Mouse (Mus musculus) kidney, embryonic 15.5 days (tissue): ENCODE data around the gene Samt4. TPM values are rescaled to one million over a fixed set of nuclear protein-coding genes. Genes with fewer than 3 reads are reported as not detected.
"Not testable (repeated sequence)": the region's sequence is repeated elsewhere in the genome, so short reads cannot be mapped to it uniquely, and the experiment has no call there.

Experiments
- ATAC-seq: fragments of 200-750 bp; cut with Nextera tagmentation; replicated peaks from 2 replicates; pipeline ENCODE4 v1.8.0; 2017; ENCODE audit warnings: moderate TSS enrichment; ENCODE audit not compliant: low FRiP score
- H3K27ac ChIP-seq: fragments of 300-500 bp; sonication (generic); 2 replicates; pipeline ENCODE4 v1.5.1; 2015; ENCODE audit warnings: mild to moderate bottlenecking, inconsistent platforms
- H3K27me3 ChIP-seq: fragments of 300-500 bp; sonication (generic); 2 replicates; pipeline ENCODE4 v1.6.1; 2015; ENCODE audit warnings: inconsistent platforms
- H3K36me3 ChIP-seq: fragments of 300-500 bp; sonication (generic); 2 replicates; pipeline ENCODE4 v1.6.1; 2015; ENCODE audit warnings: inconsistent platforms
- H3K4me1 ChIP-seq: fragments of 300-500 bp; sonication (generic); 2 replicates; pipeline ENCODE4 v1.6.1; 2015; ENCODE audit warnings: inconsistent platforms
- H3K4me2 ChIP-seq: fragments of 300-500 bp; sonication (generic); 2 replicates; pipeline ENCODE4 v1.6.1; 2015; ENCODE audit warnings: moderate library complexity, mild to moderate bottlenecking, inconsistent platforms
- H3K4me3 ChIP-seq: fragments of 300-500 bp; sonication (generic); replicated peaks from 2 replicates; pipeline ENCODE4 v1.5.1; 2015; ENCODE audit warnings: mild to moderate bottlenecking, inconsistent platforms
- H3K9ac ChIP-seq: fragments of 300-500 bp; sonication (generic); 2 replicates; pipeline ENCODE4 v1.6.1; 2015; ENCODE audit warnings: mild to moderate bottlenecking, inconsistent platforms
- H3K9me3 ChIP-seq: fragments of 300-500 bp; sonication (generic); replicated peaks from 2 replicates; pipeline ENCODE4 v1.6.1; 2016; ENCODE audit warnings: inconsistent platforms
- WGBS: fragments of 180-500 bp; shearing (Covaris S2); methylation state at CpG from one replicate; pipeline ENCODE4 v1.1.7; 2015; ENCODE audit warnings: mixed read lengths; 5-methylcytosine and 5-hydroxymethylcytosine counted together
- polyA plus RNA-seq: library from polyadenylated mRNA; unstranded; fragments of >200 nt; fragmentation: Nextera tagmentation; extraction: Ambion mirVana; gene quantifications from 2 replicates; pipeline ENCODE4 v1.2.1, GENCODE M21; 2015

Samt4 gene
- not detected in 2 replicates for polyA plus RNA-seq

DNA sequence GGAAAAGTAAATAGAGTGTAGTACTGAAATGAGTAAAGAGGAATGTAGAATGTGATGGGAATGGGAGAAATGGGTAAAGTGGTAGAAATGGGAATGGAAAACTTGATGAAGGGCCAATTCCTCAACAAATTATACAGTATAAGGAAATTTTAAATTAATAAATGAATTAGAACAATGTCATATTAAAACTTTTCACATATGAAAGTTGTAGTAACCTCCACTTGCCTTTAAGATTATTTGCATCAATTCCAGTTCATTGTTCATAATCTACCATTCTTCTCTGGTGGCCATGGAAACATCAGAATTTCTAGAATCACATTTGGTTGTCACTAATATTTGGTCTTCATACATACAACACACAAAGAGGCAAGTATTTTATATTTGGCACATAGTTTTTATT lies at the start of gene Samt4:
Gene Samt4 (plus strand): TSS at position 301 of the 400 bp plus-strand sequence.
- Histone ChIP-seq H3K9ac (no peak within 1 kb of the TSS), H3K27ac (no peak within 1 kb of the TSS), H3K4me3 (no peak within 1 kb of the TSS), H3K27me3 (no peaks in the 10 kb centered on the region), H3K9me3 (no peaks in the 10 kb centered on the region), H3K36me3 (no peaks in the 10 kb centered on the region), H3K4me2 (no peak within 1 kb of the TSS), H3K4me1 (no peaks in the 10 kb centered on the region)
- no peak for ATAC-seq

- not testable (repeated sequence) for H3K27me3 ChIP-seq
Measured at GRCm38 (mm10) chrX:154443696-154444095, 38.1 kb upstream of the Samt4 start.

GRCm38 (mm10) chrX:154468386-154468785 lies 13.4 kb upstream of the Samt4 start:
- WGBS = 69% methylated on average over 3 of the region's 3 CpGs
- H3K27ac ChIP-seq, H3K27me3 ChIP-seq, ATAC-seq, H3K4me3 ChIP-seq, H3K9me3 ChIP-seq, H3K9ac ChIP-seq, H3K36me3 ChIP-seq, H3K4me2 ChIP-seq, H3K4me1 ChIP-seq: not testable (repeated sequence)

More at GRCm38 (mm10) chrX:154443696-154444095, 38.1 kb upstream of the Samt4 start:
- not testable (repeated sequence) for H3K9ac ChIP-seq, H3K4me2 ChIP-seq, ATAC-seq, H3K36me3 ChIP-seq, H3K27ac ChIP-seq, H3K4me3 ChIP-seq, H3K4me1 ChIP-seq
- peaks cover 15% of the 10 kb centered on the region for H3K9me3 ChIP-seq

Other genes with a start within 250 kb of the Samt4 start
- not detected in 2 replicates for gene 4930524N10Rik, start 138.6 kb upstream of the Samt4 start, polyA plus RNA-seq
- not detected in 2 replicates for gene Samt2, start 97.4 kb downstream of the Samt4 start, polyA plus RNA-seq